Mouse (Mus musculus): ENCODE measurements at regions not wholly inside any gene's neighbourhood (a gene's known extent, or its start where the extent isn't known, plus 50 kb on each side); places are given as distances from the start of the nearest gene placed in this dataset.

GRCm38 (mm10) chr2:129904753-129905152 lies 104.4 kb downstream of the Stk35 start:
- TF ChIP-seq CTCF (IDR thresholded peaks at IDR 0.05; ENCODE audit: low read depth) = peak; percentile 85
- no peak for TF ChIP-seq EP300 (IDR thresholded peaks at IDR 0.05; ENCODE audit: low read depth)

All from heart, postnatal 0 days (tissue).